In genomic region chr19:6123330-6123729, GRCm38 (mm10) we compare ENCODE assay signal across 16 mouse cellular contexts. TPM values are rescaled to one million over a fixed set of nuclear protein-coding genes. Genes with fewer than 3 reads are reported as not detected.
DNase-seq lines count a peak whose midpoint lies in the region; ATAC-seq lines count a peak whose summit lies in the region.
"Had no signal": no experiment of that assay in that cellular context is flagged by ENCODE, and none has a peak within 500 bp of the region (broad histone marks: within the 10 kb centered on the region; RNA-seq: fewer than 3 reads in every experiment).

No protein-coding gene starts in this region.

- no peak overlapping the region for H3K4me3 ChIP-seq in midbrain, embryonic 10.5 days
- H3K4me3 ChIP-seq in midbrain, embryonic 15.5 days, result no peak overlapping the region
- H3K4me3 ChIP-seq in embryonic facial prominence, embryonic 14.5 days (ENCODE audit: low read depth, low read length), result no peak overlapping the region
- no peak overlapping the region for H3K4me3 ChIP-seq in neural tube, embryonic 13.5 days
- H3K4me3 ChIP-seq: kidney, embryonic 15.5 days; limb, embryonic 10.5 days; lung, embryonic 15.5 days had no signal

- WGBS in midbrain, embryonic 10.5 days, result 83% methylated on average over 8 of the region's 8 CpGs
- 75% methylated on average over 8 of the region's 8 CpGs for WGBS in midbrain, embryonic 15.5 days
- WGBS in embryonic facial prominence, embryonic 14.5 days, result 53% methylated on average over 8 of the region's 8 CpGs
- 72% methylated on average over 8 of the region's 8 CpGs for WGBS in neural tube, embryonic 13.5 days

- DNase-seq in cerebellum, postnatal 10 days, result peak; percentile 58 to 69
- DNase-seq in cerebellum, postnatal 25 days, result no peak
- DNase-seq in midbrain, embryonic 10.5 days (ENCODE audit: low spot score), result no peak
- DNase-seq in embryonic facial prominence, embryonic 14.5 days (ENCODE audit: low spot score), result peak; percentile 27
- no peak for DNase-seq in left cerebral cortex, adult 18-20 months (ENCODE audit: low spot score in 2 of 2)
- DNase-seq in frontal cortex, postnatal 36 days (ENCODE audit: low spot score in 2 of 2), result no peak
- DNase-seq: cerebellum, postnatal 36 days; heart, adult 18-20 months; heart, postnatal 4 days; thymus, adult 2 months had no signal

- peaks cover 4% of the 10 kb centered on the region for H3K36me3 ChIP-seq in midbrain, embryonic 10.5 days
- H3K36me3 ChIP-seq in midbrain, embryonic 15.5 days (replicated peaks), result no peaks in the 10 kb centered on the region; the same call in 1 of the 2 replicates
- 0 out of 2 replicates have a peak, but pooled peaks cover 8% of the 10 kb centered on the region for H3K36me3 ChIP-seq in embryonic facial prominence, embryonic 14.5 days (ENCODE audit: control insufficient read depth, insufficient read depth, low read length)
- H3K36me3 ChIP-seq in neural tube, embryonic 13.5 days, result peaks cover 13% of the 10 kb centered on the region; the same call in 1 of the 2 replicates
- H3K36me3 ChIP-seq: lung, embryonic 15.5 days had no signal

- no peak overlapping the region for H3K9ac ChIP-seq in midbrain, embryonic 15.5 days
- 0 out of 2 replicates have a peak overlapping the region, but pooled peaks have one; percentile 1 for H3K9ac ChIP-seq in embryonic facial prominence, embryonic 14.5 days (ENCODE audit: low read depth, low read length)
- 0 out of 2 replicates have a peak overlapping the region, but pooled peaks have one; percentile 31 for H3K9ac ChIP-seq in neural tube, embryonic 13.5 days
- H3K9ac ChIP-seq: kidney, embryonic 15.5 days; lung, embryonic 15.5 days had no signal

- H3K9me3 ChIP-seq in midbrain, embryonic 10.5 days (replicated peaks), result no peaks in the 10 kb centered on the region
- no peaks in the 10 kb centered on the region for H3K9me3 ChIP-seq in midbrain, embryonic 15.5 days
- no peaks in the 10 kb centered on the region for H3K9me3 ChIP-seq in embryonic facial prominence, embryonic 14.5 days (ENCODE audit: control insufficient read depth, low read length)
- no peaks in the 10 kb centered on the region for H3K9me3 ChIP-seq in neural tube, embryonic 13.5 days
- H3K9me3 ChIP-seq: G1E; kidney, embryonic 15.5 days; limb, embryonic 10.5 days; lung, embryonic 15.5 days had no signal

- no peak for ATAC-seq in midbrain, embryonic 15.5 days (replicated peaks)
- no peak for ATAC-seq in embryonic facial prominence, embryonic 14.5 days (ENCODE audit: low read depth)
- no peak for ATAC-seq in neural tube, embryonic 13.5 days (ENCODE audit: low read depth)

- H3K27me3 ChIP-seq in midbrain, embryonic 10.5 days (ENCODE audit: low read depth, poor library complexity, severe bottlenecking), result no peaks in the 10 kb centered on the region
- H3K27me3 ChIP-seq in midbrain, embryonic 15.5 days (replicated peaks), result no peaks in the 10 kb centered on the region
- no peaks in the 10 kb centered on the region for H3K27me3 ChIP-seq in embryonic facial prominence, embryonic 14.5 days (replicated peaks; ENCODE audit: control insufficient read depth, insufficient read depth, low read length)
- no peaks in the 10 kb centered on the region for H3K27me3 ChIP-seq in neural tube, embryonic 13.5 days
- H3K27me3 ChIP-seq: kidney, embryonic 15.5 days; lung, embryonic 15.5 days had no signal

- H3K4me1 ChIP-seq in midbrain, embryonic 10.5 days, result peaks cover 27% of the 10 kb centered on the region
- H3K4me1 ChIP-seq in midbrain, embryonic 15.5 days, result peaks cover 20% of the 10 kb centered on the region
- peaks cover 4% of the 10 kb centered on the region for H3K4me1 ChIP-seq in embryonic facial prominence, embryonic 14.5 days (ENCODE audit: control insufficient read depth, insufficient read depth, low read length)
- H3K4me1 ChIP-seq in neural tube, embryonic 13.5 days (replicated peaks), result peaks cover 22% of the 10 kb centered on the region

- H3K27ac ChIP-seq in midbrain, embryonic 10.5 days (replicated peaks), result peak overlapping the region; percentile 28; the same call in 1 of the 2 replicates
- no peak overlapping the region for H3K27ac ChIP-seq in midbrain, embryonic 15.5 days
- no peak overlapping the region for H3K27ac ChIP-seq in embryonic facial prominence, embryonic 14.5 days (replicated peaks; ENCODE audit: low read depth, low read length)
- H3K27ac ChIP-seq in neural tube, embryonic 13.5 days (replicated peaks), result 0 out of 2 replicates have a peak overlapping the region, but pooled peaks have one; percentile 28
- H3K27ac ChIP-seq: kidney, embryonic 15.5 days; limb, embryonic 10.5 days; lung, embryonic 15.5 days had no signal

- H3K4me2 ChIP-seq in midbrain, embryonic 15.5 days, result no peak overlapping the region
- no peak overlapping the region for H3K4me2 ChIP-seq in embryonic facial prominence, embryonic 14.5 days (ENCODE audit: low read depth, low read length)
- no peak overlapping the region for H3K4me2 ChIP-seq in neural tube, embryonic 13.5 days
- H3K4me2 ChIP-seq: kidney, embryonic 15.5 days; lung, embryonic 15.5 days had no signal

RNA-seq across cellular contexts. Expression of gene Snx15, which starts 4.8 kb away (rescaled TPM):
- polyA plus RNA-seq in midbrain, embryonic 10.5 days (2016; fragmentation: Nextera tagmentation; extraction: Ambion mirVana), result 24.0 and 28.9 TPM in 2 replicates
- 59.1 and 65.6 TPM in 2 replicates for polyA plus RNA-seq in midbrain, embryonic 15.5 days (2015; fragmentation: Nextera tagmentation; extraction: Ambion mirVana)
- polyA plus RNA-seq in embryonic facial prominence, embryonic 14.5 days (2014; fragmentation: Nextera tagmentation; extraction: Ambion mirVana), result 26.7 and 27.5 TPM in 2 replicates
- 51.6 and 56.8 TPM in 2 replicates for polyA plus RNA-seq in neural tube, embryonic 13.5 days (2015; fragmentation: Nextera tagmentation; extraction: Ambion mirVana)
- 10 to 100 TPM; 41.6 to 44.8 TPM for total RNA-seq in left cerebral cortex, adult 18-20 months (2021)

RNA-seq across cellular contexts. Expression of gene Sac3d1, which starts 4.9 kb away (rescaled TPM):
- 61.8 and 70.0 TPM in 2 replicates for polyA plus RNA-seq in midbrain, embryonic 10.5 days (2016; fragmentation: Nextera tagmentation; extraction: Ambion mirVana)
- 48.3 and 51.2 TPM in 2 replicates for polyA plus RNA-seq in midbrain, embryonic 15.5 days (2015; fragmentation: Nextera tagmentation; extraction: Ambion mirVana)
- 46.3 and 46.6 TPM in 2 replicates for polyA plus RNA-seq in embryonic facial prominence, embryonic 14.5 days (2014; fragmentation: Nextera tagmentation; extraction: Ambion mirVana)
- 44.7 and 46.9 TPM in 2 replicates for polyA plus RNA-seq in neural tube, embryonic 13.5 days (2015; fragmentation: Nextera tagmentation; extraction: Ambion mirVana)
- 10 to 100 TPM; 17.8 to 19.0 TPM for total RNA-seq in left cerebral cortex, adult 18-20 months (2021)

RNA-seq across cellular contexts. Expression of gene Batf2, which starts 17.5 kb away (rescaled TPM):
- not detected in 2 replicates for polyA plus RNA-seq in midbrain, embryonic 10.5 days (2016; fragmentation: Nextera tagmentation; extraction: Ambion mirVana)
- polyA plus RNA-seq in midbrain, embryonic 15.5 days (2015; fragmentation: Nextera tagmentation; extraction: Ambion mirVana), result 0.20 TPM in 1 of 2 replicates, not detected in the other
- 0.28 and 0.33 TPM in 2 replicates for polyA plus RNA-seq in embryonic facial prominence, embryonic 14.5 days (2014; fragmentation: Nextera tagmentation; extraction: Ambion mirVana)
- polyA plus RNA-seq in neural tube, embryonic 13.5 days (2015; fragmentation: Nextera tagmentation; extraction: Ambion mirVana), result not detected in 2 replicates
- 1 to 10 TPM in 1 of 2 experiments, under 1 TPM in 1; 0.51 to 1.2 TPM for total RNA-seq in left cerebral cortex, adult 18-20 months (2021)
- polyA plus RNA-seq: G1E; limb, embryonic 10.5 days had no signal

RNA-seq across cellular contexts. Expression of gene Naaladl1, which starts 17.7 kb away (rescaled TPM):
- 0.72 and 0.99 TPM in 2 replicates for polyA plus RNA-seq in midbrain, embryonic 10.5 days (2016; fragmentation: Nextera tagmentation; extraction: Ambion mirVana)
- 0.41 and 0.53 TPM in 2 replicates for polyA plus RNA-seq in midbrain, embryonic 15.5 days (2015; fragmentation: Nextera tagmentation; extraction: Ambion mirVana)
- 0.29 and 0.51 TPM in 2 replicates for polyA plus RNA-seq in embryonic facial prominence, embryonic 14.5 days (2014; fragmentation: Nextera tagmentation; extraction: Ambion mirVana)
- 0.23 and 0.32 TPM in 2 replicates for polyA plus RNA-seq in neural tube, embryonic 13.5 days (2015; fragmentation: Nextera tagmentation; extraction: Ambion mirVana)
- under 1 TPM; 0.14 to 0.21 TPM for total RNA-seq in left cerebral cortex, adult 18-20 months (2021)
- total RNA-seq: heart, adult 18-20 months had no signal

RNA-seq across cellular contexts. Expression of gene Arl2, which starts 18.0 kb away (rescaled TPM):
- 118 and 124 TPM in 2 replicates for polyA plus RNA-seq in midbrain, embryonic 10.5 days (2016; fragmentation: Nextera tagmentation; extraction: Ambion mirVana)
- polyA plus RNA-seq in midbrain, embryonic 15.5 days (2015; fragmentation: Nextera tagmentation; extraction: Ambion mirVana), result 146 and 150 TPM in 2 replicates
- polyA plus RNA-seq in embryonic facial prominence, embryonic 14.5 days (2014; fragmentation: Nextera tagmentation; extraction: Ambion mirVana), result 73.4 and 80.6 TPM in 2 replicates
- polyA plus RNA-seq in neural tube, embryonic 13.5 days (2015; fragmentation: Nextera tagmentation; extraction: Ambion mirVana), result 111 and 126 TPM in 2 replicates
- total RNA-seq in left cerebral cortex, adult 18-20 months (2021), result 10 to 100 TPM; 82.9 to 92.9 TPM

Comparison
In these comparisons a context has a peak if more than half of its experiments do, and no peak if none do; other contexts are left out.
1. DNase-seq: peak in cerebellum, postnatal 10 days (2 of 2) and embryonic facial prominence, embryonic 14.5 days (single experiment); none in cerebellum, postnatal 25 days (0 of 2), midbrain, embryonic 10.5 days (single experiment), left cerebral cortex, adult 18-20 months (0 of 2) and frontal cortex, postnatal 36 days (0 of 2).
2. H3K27ac ChIP-seq: peak in midbrain, embryonic 10.5 days (single experiment) and neural tube, embryonic 13.5 days (single experiment); none in midbrain, embryonic 15.5 days (single experiment) and embryonic facial prominence, embryonic 14.5 days (single experiment).